Mouse (Mus musculus) MEL (cell line): ENCODE results near the gene Spns1. TPM values are rescaled to one million over a fixed set of nuclear protein-coding genes. Genes with fewer than 3 reads are reported as not detected.

ENCODE experiments used
- DNase-seq: peaks from one replicate; pipeline ENCODE4 v3.0.0; 2011; ENCODE audit warnings: low read depth, low spot score
- H3K27ac ChIP-seq: 2 replicates; pipeline ENCODE4 v1.5.1; 2012; ENCODE audit warnings: low read depth, mild to moderate bottlenecking, control low read depth, low read length, moderate library complexity; ENCODE audit not compliant: control insufficient read depth
- H3K27me3 ChIP-seq, 2 experiments: fragments of 150-350 bp in 1 of 2; sonication (generic) in 1 of 2; 2 replicates each; pipeline ENCODE4 v1.6.1; 2012; ENCODE audit warnings: low read length in 2 of 2, mild to moderate bottlenecking in 2 of 2, improper control_type of control experiment in 1 of 2, moderate library complexity in 1 of 2; ENCODE audit not compliant: insufficient read depth in 2 of 2, control insufficient read depth in 1 of 2
- H3K36me3 ChIP-seq, 2 experiments: 2 replicates each; pipeline ENCODE4 v1.6.1; 2012 to 2014; ENCODE audit warnings: low read length in 2 of 2, improper control_type of control experiment in 1 of 2, inconsistent platforms in 1 of 2, mild to moderate bottlenecking in 1 of 2; ENCODE audit not compliant: insufficient read depth in 2 of 2, control insufficient read depth in 1 of 2
- H3K4me1 ChIP-seq, 2 experiments: fragments of 150-350 bp in 1 of 2; sonication (generic) in 1 of 2; 2 replicates each; pipeline ENCODE4 v1.6.1; 2012; ENCODE audit warnings: low read length in 2 of 2, improper control_type of control experiment in 1 of 2, mild to moderate bottlenecking in 1 of 2; ENCODE audit not compliant: insufficient read depth in 2 of 2, control insufficient read depth in 1 of 2
- H3K4me3 ChIP-seq, 2 experiments: fragments of 150-350 bp in 1 of 2; sonication (generic) in 1 of 2; 2 replicates each; pipeline ENCODE4 v1.5.1; 2012; ENCODE audit warnings: low read depth in 2 of 2, low read length in 2 of 2, mild to moderate bottlenecking in 2 of 2, moderate library complexity in 2 of 2, control low read depth in 1 of 2, improper control_type of control experiment in 1 of 2; ENCODE audit not compliant: control insufficient read depth in 1 of 2, insufficient read depth in 1 of 2
- H3K79me2 ChIP-seq: 2 replicates; pipeline ENCODE4 v1.6.1; 2012; ENCODE audit warnings: mild to moderate bottlenecking, low read length, moderate library complexity; ENCODE audit not compliant: control insufficient read depth, poor library complexity, insufficient read depth
- H3K9ac ChIP-seq: 2 replicates; pipeline ENCODE4 v1.6.1; 2012; ENCODE audit warnings: low read depth, mild to moderate bottlenecking, control low read depth, low read length, moderate library complexity; ENCODE audit not compliant: control insufficient read depth, poor library complexity, severe bottlenecking
- H3K9me3 ChIP-seq: fragments of 150-350 bp; sonication (generic); replicated peaks from 2 replicates; pipeline ENCODE4 v1.6.1; 2012; ENCODE audit warnings: mild to moderate bottlenecking, low read length, improper control_type of control experiment, moderate library complexity; ENCODE audit not compliant: insufficient read depth
- CHD1 ChIP-seq: IDR thresholded peaks from 2 replicates; pipeline ENCODE4 v1.6.1; 2012; ENCODE audit warnings: low read depth, mild to moderate bottlenecking, inconsistent platforms, low read length, improper control_type of control experiment
- CHD2 ChIP-seq: IDR thresholded peaks from 2 replicates; pipeline ENCODE4 v1.6.1; 2011; ENCODE audit warnings: low read length, improper control_type of control experiment
- CTCF ChIP-seq, 3 experiments: IDR thresholded peaks in 2 of 3; conservative IDR thresholded peaks in 1 of 3; 2 replicates each; pipeline ENCODE4 v1.5.1; 2011 to 2012; ENCODE audit warnings: low read length in 3 of 3, low read depth in 2 of 3, mild to moderate bottlenecking in 2 of 3, improper control_type of control experiment in 1 of 3, inconsistent platforms in 1 of 3, mixed read lengths in 1 of 3, moderate library complexity in 1 of 3; ENCODE audit not compliant: control insufficient read depth in 1 of 3, insufficient read depth in 1 of 3, poor library complexity in 1 of 3, severe bottlenecking in 1 of 3
- E2F4 ChIP-seq: IDR thresholded peaks from 2 replicates; pipeline ENCODE4 v1.6.1; 2011; ENCODE audit warnings: low read depth, low read length, improper control_type of control experiment, borderline replicate concordance
- ELF1 ChIP-seq: IDR thresholded peaks from 2 replicates; pipeline ENCODE4 v1.6.1; 2014; ENCODE audit warnings: low read depth, mild to moderate bottlenecking, inconsistent platforms, low read length, improper control_type of control experiment, moderate library complexity
- EP300 ChIP-seq, 2 experiments: IDR thresholded peaks; 2 replicates each; pipeline ENCODE4 v1.6.1; 2011; ENCODE audit warnings: improper control_type of control experiment in 2 of 2, low read length in 2 of 2, low read depth in 1 of 2, mild to moderate bottlenecking in 1 of 2
- GABPA ChIP-seq: IDR thresholded peaks from 2 replicates; pipeline ENCODE4 v1.6.1; 2012; ENCODE audit warnings: low read depth, mild to moderate bottlenecking, inconsistent platforms, low read length, improper control_type of control experiment, moderate library complexity
- GATA1 ChIP-seq: IDR thresholded peaks from 2 replicates; pipeline ENCODE4 v1.6.1; 2011; ENCODE audit warnings: low read depth, low read length, improper control_type of control experiment
- HCFC1 ChIP-seq: IDR thresholded peaks from 2 replicates; pipeline ENCODE4 v1.6.1; 2012; ENCODE audit warnings: low read depth, mild to moderate bottlenecking, inconsistent platforms, low read length, improper control_type of control experiment, moderate library complexity
- JUND ChIP-seq: IDR thresholded peaks from 2 replicates; pipeline ENCODE4 v1.6.1; 2011; ENCODE audit warnings: low read depth, mild to moderate bottlenecking, improper control_type of control experiment, low read length
- KAT2A ChIP-seq: conservative IDR thresholded peaks from 2 replicates; pipeline ENCODE4 v1.6.1; 2012; ENCODE audit warnings: low read depth, low read length, improper control_type of control experiment, inconsistent platforms
- MAX ChIP-seq: IDR thresholded peaks from 2 replicates; pipeline ENCODE4 v1.6.1; 2011; ENCODE audit warnings: low read length, improper control_type of control experiment
- MAZ ChIP-seq: IDR thresholded peaks from 2 replicates; pipeline ENCODE4 v1.6.1; 2012; ENCODE audit warnings: low read depth, mild to moderate bottlenecking, inconsistent platforms, low read length, improper control_type of control experiment
- MEF2A ChIP-seq: IDR thresholded peaks from 2 replicates; pipeline ENCODE4 v1.6.1; 2014; ENCODE audit warnings: low read depth, mild to moderate bottlenecking, inconsistent platforms, low read length, improper control_type of control experiment; ENCODE audit not compliant: poor library complexity, insufficient replicate concordance, severe bottlenecking; ENCODE audit errors: extremely low read depth
- MXI1 ChIP-seq: IDR thresholded peaks from 2 replicates; pipeline ENCODE4 v1.6.1; 2011; ENCODE audit warnings: mild to moderate bottlenecking, low read depth, low read length, improper control_type of control experiment
- MYB ChIP-seq: IDR thresholded peaks from 2 replicates; pipeline ENCODE4 v1.6.1; 2011; ENCODE audit warnings: mild to moderate bottlenecking, low read depth, low read length, improper control_type of control experiment
- NELFE ChIP-seq: IDR thresholded peaks from 2 replicates; pipeline ENCODE4 v1.6.1; 2011; ENCODE audit warnings: low read depth, low read length, improper control_type of control experiment
- NRF1 ChIP-seq: IDR thresholded peaks from 2 replicates; pipeline ENCODE4 v1.6.1; 2014; ENCODE audit warnings: low read depth, mild to moderate bottlenecking, inconsistent platforms, low read length, improper control_type of control experiment, moderate library complexity; ENCODE audit not compliant: poor library complexity, insufficient read depth, severe bottlenecking
- POLR2A ChIP-seq, 2 experiments: IDR thresholded peaks; 2 replicates each; pipeline ENCODE4 v1.6.1; 2011 to 2012; ENCODE audit warnings: low read length in 2 of 2, mild to moderate bottlenecking in 2 of 2, control low read depth in 1 of 2, improper control_type of control experiment in 1 of 2, low read depth in 1 of 2, moderate library complexity in 1 of 2; ENCODE audit not compliant: control insufficient read depth in 1 of 2, insufficient read depth in 1 of 2, poor library complexity in 1 of 2
- POLR2AphosphoS2 ChIP-seq: IDR thresholded peaks from 2 replicates; pipeline ENCODE4 v1.6.1; 2011; ENCODE audit warnings: low read length, improper control_type of control experiment
- POLR2AphosphoS5 ChIP-seq: IDR thresholded peaks from 2 replicates; pipeline ENCODE4 v1.6.1; 2012; ENCODE audit warnings: low read depth, borderline replicate concordance, mild to moderate bottlenecking, inconsistent platforms, low read length, moderate library complexity, mixed read lengths
- RAD21 ChIP-seq: IDR thresholded peaks from 2 replicates; pipeline ENCODE4 v1.6.1; 2011; ENCODE audit warnings: mild to moderate bottlenecking, low read depth, low read length, improper control_type of control experiment
- RCOR1 ChIP-seq: IDR thresholded peaks from 2 replicates; pipeline ENCODE4 v1.6.1; 2012; ENCODE audit warnings: low read depth, mild to moderate bottlenecking, inconsistent platforms, low read length, improper control_type of control experiment
- SIN3A ChIP-seq: IDR thresholded peaks from 2 replicates; pipeline ENCODE4 v1.6.1; 2012; ENCODE audit warnings: low read length, improper control_type of control experiment, inconsistent platforms
- TAL1 ChIP-seq: IDR thresholded peaks from 2 replicates; pipeline ENCODE4 v1.6.1; 2012; ENCODE audit warnings: mild to moderate bottlenecking, inconsistent platforms, low read length, moderate library complexity, mixed read lengths
- TBP ChIP-seq: IDR thresholded peaks from 2 replicates; pipeline ENCODE4 v1.8.0; 2011; ENCODE audit warnings: low read depth, low read length, improper control_type of control experiment
- TCF12 ChIP-seq: IDR thresholded peaks from 2 replicates; pipeline ENCODE4 v1.6.1; 2014; ENCODE audit warnings: low read depth, mild to moderate bottlenecking, inconsistent platforms, low read length, improper control_type of control experiment, moderate library complexity
- UBTF ChIP-seq: IDR thresholded peaks from 2 replicates; pipeline ENCODE4 v1.6.1; 2012; ENCODE audit warnings: low read depth, mild to moderate bottlenecking, inconsistent platforms, low read length, improper control_type of control experiment, moderate library complexity, borderline replicate concordance; ENCODE audit not compliant: insufficient read depth
- USF1 ChIP-seq: IDR thresholded peaks from 2 replicates; pipeline ENCODE4 v1.6.1; 2014; ENCODE audit warnings: low read depth, mild to moderate bottlenecking, inconsistent platforms, low read length, improper control_type of control experiment, moderate library complexity
- USF2 ChIP-seq, 2 experiments: IDR thresholded peaks; 2 replicates each; pipeline ENCODE4 v1.6.1; 2011 to 2012; ENCODE audit warnings: improper control_type of control experiment in 2 of 2, low read length in 2 of 2, borderline replicate concordance in 1 of 2, inconsistent platforms in 1 of 2, low read depth in 1 of 2, mild to moderate bottlenecking in 1 of 2; ENCODE audit not compliant: insufficient read depth in 1 of 2
- ZKSCAN1 ChIP-seq: IDR thresholded peaks from 2 replicates; pipeline ENCODE4 v1.6.1; 2012; ENCODE audit warnings: low read depth, mild to moderate bottlenecking, inconsistent platforms, low read length, improper control_type of control experiment, moderate library complexity
- polyA plus RNA-seq, 2 experiments: library from polyadenylated mRNA; stranded (reverse) in 1 of 2; unstranded in 1 of 2; fragments of >175 nt in 1 of 2; fragments of >200 nt in 1 of 2; gene quantifications; 2 replicates each; pipeline versions ENCODE4 v1.2.1 to v1.2.4; 2012; ENCODE audit warnings: low replicate concordance in 2 of 2, low read depth in 1 of 2; ENCODE audit not compliant: insufficient read length in 2 of 2, insufficient read depth in 1 of 2, missing spikeins in 1 of 2
- total RNA-seq: library from RNA; depleted of rRNA; stranded (reverse); fragments of 300-350 nt; gene quantifications from 2 replicates; pipeline ENCODE4 v1.2.3, GENCODE M21; 2012

Spns1 gene
- total and polyA plus RNA-seq, 3 experiments = 28.9 to 81.6 TPM; not detected in 1

DNA sequence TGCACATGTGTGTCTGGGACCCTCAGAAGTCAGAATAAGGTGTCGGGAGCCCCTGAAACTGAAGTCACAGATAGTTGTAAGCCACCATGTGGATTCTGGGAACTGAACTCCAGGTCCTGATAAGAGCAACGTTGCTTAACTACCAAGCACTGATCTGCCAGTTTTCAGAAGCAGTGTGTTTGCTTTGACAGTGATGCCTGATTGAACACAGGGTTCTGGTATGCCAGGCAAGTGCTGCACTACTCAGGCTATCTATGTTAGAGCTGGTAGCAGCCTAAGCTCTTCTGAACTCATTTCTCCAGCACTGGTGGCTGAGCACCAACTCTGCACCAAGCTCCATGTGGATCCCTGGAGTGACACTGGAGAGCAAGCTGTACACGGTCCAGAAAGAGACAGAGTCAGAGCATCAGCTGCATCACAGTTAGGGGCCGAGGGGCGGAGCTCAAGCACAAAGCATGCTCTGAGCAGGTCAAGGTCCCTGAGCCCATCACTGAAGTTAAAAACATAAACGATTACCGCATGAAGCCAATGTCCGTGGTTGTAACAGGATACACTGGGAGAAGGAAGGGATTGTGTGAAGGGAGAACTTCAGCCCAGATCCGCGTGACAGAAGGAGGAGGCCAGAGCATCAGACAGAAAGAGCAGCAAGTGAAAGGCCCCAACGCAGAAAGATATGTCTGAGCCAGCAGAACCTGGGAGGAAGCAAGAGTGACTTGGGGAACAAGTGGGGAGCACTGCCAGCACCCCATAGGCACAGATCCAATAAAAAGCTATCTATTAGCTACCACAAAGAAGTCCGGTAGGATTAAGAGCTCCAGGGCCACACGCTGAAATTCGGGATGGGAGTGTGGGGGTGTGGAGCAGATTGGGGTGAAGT lies 22.3 kb downstream of the Spns1 start (continued):
- peak; percentile 50 to 73; a peak in 3 of 4 replicates for TF ChIP-seq POLR2A (IDR thresholded peaks at IDR 0.05; ENCODE audit: control insufficient read depth in 1 of 2, insufficient read depth in 1 of 2, low read depth in 1 of 2, low read length in 2 of 2, poor library complexity in 1 of 2)
- TF ChIP-seq TAL1 = peak; percentile 17
- no peak for TF ChIP-seq CTCF (IDR thresholded peaks at IDR 0.05 in 2 of 3, conservative IDR thresholded peaks at IDR 0.05 in 1 of 3; ENCODE audit: control insufficient read depth in 1 of 3, insufficient read depth in 1 of 3, low read depth in 2 of 3, low read length in 3 of 3, poor library complexity in 1 of 3, severe bottlenecking in 1 of 3)
- 0 out of 2 replicates have a peak, but pooled peaks have one; percentile 64 for TF ChIP-seq CHD1
- peak; percentile 84 for TF ChIP-seq SIN3A
- TF ChIP-seq POLR2AphosphoS5 = no peak
- TF ChIP-seq GATA1 = peak; percentile 89
- peak; percentile 67 for TF ChIP-seq RCOR1
- peak; percentile 42; the same call in 1 of the 2 replicates for TF ChIP-seq HCFC1
- TF ChIP-seq POLR2AphosphoS2 = peak; percentile 43; the same call in 1 of the 2 replicates
- no peak for TF ChIP-seq KAT2A
- peak; percentile 59 to 74 for TF ChIP-seq EP300 (IDR thresholded peaks at IDR 0.05; ENCODE audit: low read depth in 1 of 2, low read length in 2 of 2)
- no peak for TF ChIP-seq NRF1
- TF ChIP-seq MYB = peak; percentile 71
- TF ChIP-seq TBP = peak; percentile 72; the same call in 1 of the 2 replicates
- no peak for TF ChIP-seq GABPA
- no peak for TF ChIP-seq USF1
- no peak for TF ChIP-seq ZKSCAN1
- no peak for TF ChIP-seq MAZ
- TF ChIP-seq MEF2A = no peak
- no peak for TF ChIP-seq CHD2
- peak; percentile 39; the same call in 1 of the 2 replicates for TF ChIP-seq TCF12

DNA sequence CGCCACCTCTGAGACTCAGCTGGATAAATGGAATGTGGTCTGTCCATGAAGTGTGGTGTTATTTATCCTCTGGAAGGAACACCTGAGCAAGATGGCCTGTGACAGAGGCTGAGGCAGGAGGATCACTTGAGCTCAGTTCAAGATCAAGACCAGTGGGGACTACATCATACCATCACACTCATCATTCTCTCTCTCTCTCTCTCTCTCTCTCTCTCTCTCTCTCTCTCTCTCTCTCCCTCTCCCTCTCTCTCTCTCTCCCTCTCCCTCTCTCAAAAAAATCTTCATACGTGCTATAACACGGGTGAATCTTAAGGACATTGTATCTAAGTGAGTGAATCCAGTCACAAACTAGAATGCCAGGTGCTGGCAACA lies 23.3 kb downstream of the Spns1 start:
- Histone ChIP-seq H3K9ac (peak overlapping the region; percentile 82), H3K4me1 (peaks cover 5 to 30% of the 10 kb centered on the region in 2 experiments), H3K79me2 (no peaks in the 10 kb centered on the region; the same call in 1 of the 2 replicates), H3K9me3 (no peaks in the 10 kb centered on the region), H3K27ac (peak overlapping the region; percentile 99), H3K27me3 (no peaks in the 10 kb centered on the region), H3K4me3 (peak overlapping the region; percentile 48 to 58), H3K36me3 (peaks cover 0 to 23% of the 10 kb centered on the region in 2 experiments; a peak in 2 of 4 replicates)
- DNase-seq = no peak
- no peak for TF ChIP-seq USF2 (IDR thresholded peaks at IDR 0.05; ENCODE audit: borderline replicate concordance in 1 of 2, insufficient read depth in 1 of 2, low read depth in 1 of 2, low read length in 2 of 2)
- TF ChIP-seq KAT2A = no peak
- TF ChIP-seq JUND = peak; percentile 95
- no peak for TF ChIP-seq GABPA
- TF ChIP-seq ELF1 = no peak
- no peak for TF ChIP-seq RAD21
- no peak for TF ChIP-seq GATA1
- no peak; the same call in 1 of the 2 replicates for TF ChIP-seq MXI1
- no peak for TF ChIP-seq NRF1
- TF ChIP-seq POLR2AphosphoS2 = no peak
- TF ChIP-seq CHD1 = peak; percentile 32; the same call in 1 of the 2 replicates
- TF ChIP-seq E2F4 = no peak
- no peak for TF ChIP-seq ZKSCAN1
- TF ChIP-seq POLR2AphosphoS5 = no peak
- TF ChIP-seq RCOR1 = no peak
- TF ChIP-seq MYB = no peak
- TF ChIP-seq NELFE = no peak
- peak; percentile 4; the same call in 1 of the 2 replicates for TF ChIP-seq MAX
- no peak for TF ChIP-seq SIN3A
- TF ChIP-seq CTCF (IDR thresholded peaks at IDR 0.05 in 2 of 3, conservative IDR thresholded peaks at IDR 0.05 in 1 of 3; ENCODE audit: control insufficient read depth in 1 of 3, insufficient read depth in 1 of 3, low read depth in 2 of 3, low read length in 3 of 3, poor library complexity in 1 of 3, severe bottlenecking in 1 of 3) = no peak
- no peak for TF ChIP-seq UBTF
